Mouse (Mus musculus): ENCODE results near the gene Pik3c2a. TPM values are rescaled to one million over a fixed set of nuclear protein-coding genes. Genes with fewer than 3 reads are reported as not detected.

The Pik3c2a gene
- polyA plus RNA-seq, 1 experiment from 2014 or later: 26.5 TPM

DNA sequence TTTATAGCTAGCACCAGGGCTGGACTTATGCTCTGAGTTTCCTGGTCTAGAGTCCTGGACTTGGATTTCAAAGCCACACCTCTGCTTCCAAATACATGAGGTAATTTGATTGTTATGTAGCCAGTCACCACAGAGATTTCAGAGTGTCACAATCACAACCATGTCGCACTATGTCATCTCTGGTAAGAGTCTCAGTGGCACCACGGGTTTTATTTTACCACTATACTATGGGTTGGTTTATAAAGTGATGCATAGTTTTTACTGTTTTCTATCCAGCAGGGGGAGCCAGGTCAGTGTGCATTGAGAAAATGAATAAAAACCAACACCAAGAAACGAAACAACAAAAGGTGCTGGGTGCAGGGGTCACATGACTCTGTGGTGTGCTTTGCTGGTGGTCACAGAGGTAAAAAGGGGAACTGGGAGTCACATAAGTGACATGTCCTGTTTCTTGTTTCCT lies 15.8 kb upstream of the Pik3c2a start:
- 49% methylated on average over 3 of the region's 3 CpGs for WGBS

DNA sequence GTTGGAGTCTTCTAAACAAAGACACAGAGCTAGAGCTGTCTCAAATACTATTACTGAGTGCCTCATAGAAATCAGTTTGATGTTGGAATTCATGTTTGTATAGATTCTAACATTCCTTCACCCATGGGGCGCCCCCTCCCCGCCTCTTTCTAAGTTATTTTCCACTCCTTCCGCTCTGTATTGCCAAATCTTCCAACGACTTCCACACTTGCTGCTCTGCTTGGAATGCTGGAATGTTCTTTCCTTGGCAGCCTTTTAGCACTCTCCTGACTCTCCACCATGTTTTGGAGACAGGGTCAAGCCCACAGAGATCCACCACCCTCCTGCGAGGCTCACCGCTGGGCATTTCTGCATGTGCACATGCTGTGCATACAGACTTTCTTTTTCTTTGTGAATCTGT lies 14.1 kb upstream of the Pik3c2a start:
- ATAC-seq (ENCODE audit: low FRiP score) (no peak), DNase-seq (ENCODE audit: low spot score) (no peak)
- Histone ChIP-seq H3K9ac (ENCODE audit: low read depth, low read length) (no peak overlapping the region), H3K4me1 (replicated peaks; ENCODE audit: control insufficient read depth, insufficient read depth, low read length) (no peaks in the 10 kb centered on the region), H3K4me2 (replicated peaks; ENCODE audit: low read depth, low read length) (no peak overlapping the region), H3K27ac (ENCODE audit: low read depth, low read length) (no peak overlapping the region), H3K4me3 (ENCODE audit: low read depth, low read length) (no peak overlapping the region), H3K9me3 (ENCODE audit: control insufficient read depth, low read length) (no peaks in the 10 kb centered on the region), H3K27me3 (ENCODE audit: control insufficient read depth, insufficient read depth, low read length) (no peaks in the 10 kb centered on the region), H3K36me3 (ENCODE audit: control insufficient read depth, insufficient read depth, low read length) (no peaks in the 10 kb centered on the region)
- 84% methylated on average over 6 of the region's 6 CpGs for WGBS

More for the DNA sequence above, 15.8 kb upstream of the Pik3c2a start:
- Histone ChIP-seq H3K9ac (ENCODE audit: low read depth, low read length) (no peak overlapping the region), H3K27me3 (ENCODE audit: control insufficient read depth, insufficient read depth, low read length) (no peaks in the 10 kb centered on the region), H3K9me3 (ENCODE audit: control insufficient read depth, low read length) (no peaks in the 10 kb centered on the region), H3K4me1 (replicated peaks; ENCODE audit: control insufficient read depth, insufficient read depth, low read length) (no peaks in the 10 kb centered on the region), H3K4me2 (replicated peaks; ENCODE audit: low read depth, low read length) (no peak overlapping the region), H3K36me3 (ENCODE audit: control insufficient read depth, insufficient read depth, low read length) (no peaks in the 10 kb centered on the region), H3K4me3 (ENCODE audit: low read depth, low read length) (no peak overlapping the region), H3K27ac (ENCODE audit: low read depth, low read length) (no peak overlapping the region)
- no peak for ATAC-seq (ENCODE audit: low FRiP score)
- peak; percentile 49 for DNase-seq (ENCODE audit: low spot score)

GRCm38 (mm10) chr7:116456964-116457363 lies 13.7 kb upstream of the Pik3c2a start:
- no peaks in the 10 kb centered on the region for H3K27me3 ChIP-seq (ENCODE audit: control insufficient read depth, insufficient read depth, low read length)
- no peaks in the 10 kb centered on the region for H3K4me1 ChIP-seq (replicated peaks; ENCODE audit: control insufficient read depth, insufficient read depth, low read length)
- no peak overlapping the region for H3K9ac ChIP-seq (ENCODE audit: low read depth, low read length)
- no peaks in the 10 kb centered on the region for H3K36me3 ChIP-seq (ENCODE audit: control insufficient read depth, insufficient read depth, low read length)
- H3K4me3 ChIP-seq (ENCODE audit: low read depth, low read length): no peak overlapping the region
- no peaks in the 10 kb centered on the region for H3K9me3 ChIP-seq (ENCODE audit: control insufficient read depth, low read length)
- no peak for ATAC-seq (ENCODE audit: low FRiP score)
- 90% methylated on average over 4 of the region's 4 CpGs for WGBS
- no peak overlapping the region for H3K4me2 ChIP-seq (replicated peaks; ENCODE audit: low read depth, low read length)
- no peak for DNase-seq (ENCODE audit: low spot score)
- H3K27ac ChIP-seq (ENCODE audit: low read depth, low read length): no peak overlapping the region

DNA sequence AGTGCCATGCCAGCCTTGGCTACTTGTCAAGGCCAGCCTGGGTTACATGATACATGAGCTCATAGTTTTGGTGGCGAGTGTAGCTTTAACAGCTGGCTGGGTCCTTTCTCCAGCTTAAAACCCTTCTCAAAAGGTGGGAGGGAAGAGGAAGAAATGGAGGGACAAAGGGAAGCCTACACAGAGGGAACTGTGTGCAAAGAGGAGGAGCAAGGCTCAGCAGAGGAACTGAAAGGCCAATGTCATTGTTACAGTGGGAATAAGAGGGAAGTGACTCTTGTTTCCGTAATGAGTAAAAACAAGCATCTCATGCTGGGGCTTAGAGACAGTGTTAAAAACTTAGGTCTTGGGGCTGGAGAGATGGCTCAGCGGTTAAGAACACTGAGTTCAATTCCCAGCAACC lies 3.4 kb upstream of the Pik3c2a start:
- no peak overlapping the region for H3K4me2 ChIP-seq (replicated peaks; ENCODE audit: low read depth, low read length)
- H3K4me3 ChIP-seq (ENCODE audit: low read depth, low read length): no peak overlapping the region
- no peaks in the 10 kb centered on the region for H3K27me3 ChIP-seq (ENCODE audit: control insufficient read depth, insufficient read depth, low read length)
- no peak overlapping the region for H3K9ac ChIP-seq (ENCODE audit: low read depth, low read length)
- DNase-seq (ENCODE audit: low spot score): no peak
- H3K4me1 ChIP-seq (replicated peaks; ENCODE audit: control insufficient read depth, insufficient read depth, low read length): peaks cover 5% of the 10 kb centered on the region; the same call in 1 of the 2 replicates
- 76% methylated on average over 3 of the region's 3 CpGs for WGBS
- H3K36me3 ChIP-seq (ENCODE audit: control insufficient read depth, insufficient read depth, low read length): no peaks in the 10 kb centered on the region
- no peaks in the 10 kb centered on the region for H3K9me3 ChIP-seq (ENCODE audit: control insufficient read depth, low read length)
- no peak overlapping the region for H3K27ac ChIP-seq (ENCODE audit: low read depth, low read length)
- ATAC-seq (ENCODE audit: low FRiP score): no peak

- 7% methylated on average over 2 of the region's 2 CpGs for WGBS
- Histone ChIP-seq H3K4me1 (replicated peaks; ENCODE audit: control insufficient read depth, insufficient read depth, low read length) (peaks cover 5% of the 10 kb centered on the region; the same call in 1 of the 2 replicates), H3K27ac (ENCODE audit: low read depth, low read length) (no peak overlapping the region), H3K36me3 (ENCODE audit: control insufficient read depth, insufficient read depth, low read length) (no peaks in the 10 kb centered on the region), H3K27me3 (ENCODE audit: control insufficient read depth, insufficient read depth, low read length) (no peaks in the 10 kb centered on the region), H3K9me3 (ENCODE audit: control insufficient read depth, low read length) (no peaks in the 10 kb centered on the region), H3K4me3 (ENCODE audit: low read depth, low read length) (peak overlapping the region; percentile 81), H3K9ac (ENCODE audit: low read depth, low read length) (peak overlapping the region; percentile 88), H3K4me2 (replicated peaks; ENCODE audit: low read depth, low read length) (peak overlapping the region; percentile 81)
- DNase-seq (ENCODE audit: low spot score): no peak
- ATAC-seq (ENCODE audit: low FRiP score): no peak
These were observed 1.1 kb upstream of the Pik3c2a start for GRCm38 (mm10) chr7:116444326-116444809.

- 1% methylated on average over 38 of the region's 38 CpGs for whole genome bisulfite sequencing
These were observed 562 bp upstream of the Pik3c2a start for GRCm38 (mm10) chr7:116443697-116444325.

DNA sequence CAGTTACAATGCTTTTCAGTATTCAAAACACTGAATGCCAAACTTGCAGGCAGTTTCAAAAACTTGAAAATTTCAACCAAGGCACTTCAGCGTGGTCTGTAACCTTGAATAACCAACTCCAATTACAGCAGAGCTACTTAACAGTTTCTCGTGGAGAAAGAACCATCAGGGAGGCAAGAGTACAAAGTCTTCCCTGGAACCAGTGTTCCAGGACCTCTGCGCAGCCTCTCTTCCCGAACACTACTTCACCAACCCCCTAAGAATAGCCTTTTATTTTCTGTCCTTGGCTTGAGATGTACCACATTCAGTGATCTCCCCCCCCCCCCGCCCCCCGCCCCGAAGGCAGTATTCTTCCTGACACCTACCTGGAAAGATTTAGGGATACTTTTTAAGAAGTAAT lies 1.0 kb downstream of the Pik3c2a start:
- H3K36me3 ChIP-seq (ENCODE audit: control insufficient read depth, insufficient read depth, low read length): no peaks in the 10 kb centered on the region
- H3K27me3 ChIP-seq (ENCODE audit: control insufficient read depth, insufficient read depth, low read length): no peaks in the 10 kb centered on the region
- peak overlapping the region; percentile 81 for H3K4me3 ChIP-seq (ENCODE audit: low read depth, low read length)
- H3K27ac ChIP-seq (ENCODE audit: low read depth, low read length): no peak overlapping the region
- DNase-seq (ENCODE audit: low spot score) (peak; percentile 11), ATAC-seq (ENCODE audit: low FRiP score) (no peak)
- WGBS: 4% methylated on average over 7 of the region's 7 CpGs
- H3K9me3 ChIP-seq (ENCODE audit: control insufficient read depth, low read length): no peaks in the 10 kb centered on the region
- H3K4me1 ChIP-seq (replicated peaks; ENCODE audit: control insufficient read depth, insufficient read depth, low read length): peaks cover 5% of the 10 kb centered on the region; the same call in 1 of the 2 replicates
- H3K9ac ChIP-seq (ENCODE audit: low read depth, low read length): peak overlapping the region; percentile 88
- peak overlapping the region; percentile 81 for H3K4me2 ChIP-seq (replicated peaks; ENCODE audit: low read depth, low read length)

More at GRCm38 (mm10) chr7:116443697-116444325, 562 bp upstream of the Pik3c2a start:
- H3K4me3 ChIP-seq (ENCODE audit: low read depth, low read length): peak overlapping the region; percentile 81
- H3K36me3 ChIP-seq (ENCODE audit: control insufficient read depth, insufficient read depth, low read length): no peaks in the 10 kb centered on the region
- H3K27ac ChIP-seq (ENCODE audit: low read depth, low read length): peak overlapping the region; percentile 63
- H3K4me1 ChIP-seq (replicated peaks; ENCODE audit: control insufficient read depth, insufficient read depth, low read length): peaks cover 5% of the 10 kb centered on the region; the same call in 1 of the 2 replicates
- no peaks in the 10 kb centered on the region for H3K9me3 ChIP-seq (ENCODE audit: control insufficient read depth, low read length)
- H3K4me2 ChIP-seq (replicated peaks; ENCODE audit: low read depth, low read length): peak overlapping the region; percentile 81
- H3K9ac ChIP-seq (ENCODE audit: low read depth, low read length): peak overlapping the region; percentile 88
- DNase-seq (ENCODE audit: low spot score) (no peak), ATAC-seq (ENCODE audit: low FRiP score) (peak; percentile 47)
- H3K27me3 ChIP-seq (ENCODE audit: control insufficient read depth, insufficient read depth, low read length): no peaks in the 10 kb centered on the region

DNA sequence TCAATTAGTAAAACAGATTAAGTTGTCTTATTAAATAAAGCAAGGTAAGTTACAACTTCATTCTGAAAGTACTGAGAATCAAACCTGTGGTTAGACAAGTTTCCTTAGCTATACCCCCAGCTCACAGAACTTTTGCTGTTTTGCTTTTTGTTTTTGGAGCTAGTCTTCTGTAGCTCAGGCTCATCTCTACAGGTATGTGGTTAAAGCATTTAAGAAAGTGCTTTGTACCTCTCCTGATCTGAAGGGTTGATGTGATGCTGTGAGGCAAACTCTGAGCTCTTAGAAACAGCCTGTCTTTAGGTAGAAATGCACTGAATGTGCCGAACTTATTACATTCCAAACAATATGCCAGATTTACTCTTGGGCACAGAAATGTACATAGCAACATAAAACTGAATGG lies 1.9 kb downstream of the Pik3c2a start:
- 92% methylated on average over 1 of the region's 1 CpGs for WGBS
- Histone ChIP-seq H3K4me3 (ENCODE audit: low read depth, low read length) (no peak overlapping the region), H3K9ac (ENCODE audit: low read depth, low read length) (no peak overlapping the region), H3K27ac (ENCODE audit: low read depth, low read length) (no peak overlapping the region), H3K27me3 (ENCODE audit: control insufficient read depth, insufficient read depth, low read length) (no peaks in the 10 kb centered on the region), H3K4me2 (replicated peaks; ENCODE audit: low read depth, low read length) (no peak overlapping the region), H3K36me3 (ENCODE audit: control insufficient read depth, insufficient read depth, low read length) (no peaks in the 10 kb centered on the region), H3K4me1 (replicated peaks; ENCODE audit: control insufficient read depth, insufficient read depth, low read length) (peaks cover 5% of the 10 kb centered on the region; the same call in 1 of the 2 replicates), H3K9me3 (ENCODE audit: control insufficient read depth, low read length) (no peaks in the 10 kb centered on the region)
- ATAC-seq (ENCODE audit: low FRiP score) (no peak), DNase-seq (ENCODE audit: low spot score) (no peak)

DNA sequence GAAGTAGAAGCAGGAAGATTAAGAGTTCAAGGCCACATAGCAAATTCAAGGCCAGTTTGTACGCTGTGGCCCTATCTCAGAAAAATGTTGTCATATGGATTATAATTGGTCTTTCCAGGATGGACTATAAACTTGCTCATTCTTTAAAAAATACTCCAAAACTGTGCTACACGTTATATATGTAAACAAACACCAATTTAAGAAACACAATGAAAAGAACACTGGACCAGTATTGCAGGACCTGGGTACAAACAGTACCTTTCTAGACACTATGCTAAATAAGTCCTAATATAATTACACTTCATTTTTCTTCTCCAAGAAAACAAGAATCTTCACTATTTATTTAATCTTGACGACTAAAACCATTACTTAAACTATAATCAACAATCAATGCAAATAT lies 11.6 kb downstream of the Pik3c2a start:
- DNase-seq (ENCODE audit: low spot score) (no peak), ATAC-seq (ENCODE audit: low FRiP score) (no peak)
- H3K36me3 ChIP-seq (ENCODE audit: control insufficient read depth, insufficient read depth, low read length): no peaks in the 10 kb centered on the region
- no peaks in the 10 kb centered on the region for H3K9me3 ChIP-seq (ENCODE audit: control insufficient read depth, low read length)
- no peak overlapping the region for H3K9ac ChIP-seq (ENCODE audit: low read depth, low read length)
- no peak overlapping the region for H3K4me3 ChIP-seq (ENCODE audit: low read depth, low read length)
- H3K27ac ChIP-seq (ENCODE audit: low read depth, low read length): no peak overlapping the region
- WGBS: 91% methylated on average over 3 of the region's 3 CpGs
- no peaks in the 10 kb centered on the region for H3K4me1 ChIP-seq (replicated peaks; ENCODE audit: control insufficient read depth, insufficient read depth, low read length)
- no peak overlapping the region for H3K4me2 ChIP-seq (replicated peaks; ENCODE audit: low read depth, low read length)
- H3K27me3 ChIP-seq (ENCODE audit: control insufficient read depth, insufficient read depth, low read length): no peaks in the 10 kb centered on the region

Measured in hindbrain, embryonic 11.5 days (tissue).